Mouse (Mus musculus) left cerebral cortex, postnatal 14 days (tissue): ENCODE measurements around the gene Hp1bp3. TPM values are rescaled to one million over a fixed set of nuclear protein-coding genes. Genes with fewer than 3 reads are reported as not detected.

Experiments
- DNase-seq, 2 experiments: peaks; one replicate each; pipeline ENCODE4 v3.0.0; 2021 to 2022; ENCODE audit warnings: low spot score in 2 of 2, mixed read lengths in 1 of 2
- intact Hi-C: fragments of 180-260 bp; cut with DNase I; formaldehyde crosslinking; loops from one replicate; pipeline ENCODE4 v1.15.1; 2025
- long read RNA-seq, 2 experiments: library from polyadenylated mRNA; stranded (forward); transcript quantifications; one replicate each; pipeline ENCODE4 v2.0.0; 2021
- total RNA-seq, 2 experiments: library from RNA; stranded (reverse); gene quantifications; 2 replicates each; pipeline ENCODE4 v1.2.3; 2021

Hp1bp3 gene
- total RNA-seq, result 100 to 1,000 TPM; 149 to 154 TPM
- long read RNA-seq, experiment 1, transcript Hp1bp3-202 (12 exons, 3,113 nt), result major isoform, 23 of 74 reads
- long read RNA-seq, experiment 1, transcript Hp1bp3-201 (13 exons, 3,311 nt), result minor isoform, 8 of 74 reads
- long read RNA-seq, experiment 1, partial matches to known transcripts, result 29 of 74 reads
- long read RNA-seq, experiment 1, other reads (novel, unspliced or antisense), result 14 of 74 reads
- long read RNA-seq, experiment 2, transcript Hp1bp3-202 (12 exons, 3,113 nt), result major isoform, 29 of 74 reads
- long read RNA-seq, experiment 2, transcript Hp1bp3-201 (13 exons, 3,311 nt), result minor isoform, 5 of 74 reads
- long read RNA-seq, experiment 2, partial matches to known transcripts, result 28 of 74 reads
- long read RNA-seq, experiment 2, other reads (novel, unspliced or antisense), result 8 of 74 reads

DNA sequence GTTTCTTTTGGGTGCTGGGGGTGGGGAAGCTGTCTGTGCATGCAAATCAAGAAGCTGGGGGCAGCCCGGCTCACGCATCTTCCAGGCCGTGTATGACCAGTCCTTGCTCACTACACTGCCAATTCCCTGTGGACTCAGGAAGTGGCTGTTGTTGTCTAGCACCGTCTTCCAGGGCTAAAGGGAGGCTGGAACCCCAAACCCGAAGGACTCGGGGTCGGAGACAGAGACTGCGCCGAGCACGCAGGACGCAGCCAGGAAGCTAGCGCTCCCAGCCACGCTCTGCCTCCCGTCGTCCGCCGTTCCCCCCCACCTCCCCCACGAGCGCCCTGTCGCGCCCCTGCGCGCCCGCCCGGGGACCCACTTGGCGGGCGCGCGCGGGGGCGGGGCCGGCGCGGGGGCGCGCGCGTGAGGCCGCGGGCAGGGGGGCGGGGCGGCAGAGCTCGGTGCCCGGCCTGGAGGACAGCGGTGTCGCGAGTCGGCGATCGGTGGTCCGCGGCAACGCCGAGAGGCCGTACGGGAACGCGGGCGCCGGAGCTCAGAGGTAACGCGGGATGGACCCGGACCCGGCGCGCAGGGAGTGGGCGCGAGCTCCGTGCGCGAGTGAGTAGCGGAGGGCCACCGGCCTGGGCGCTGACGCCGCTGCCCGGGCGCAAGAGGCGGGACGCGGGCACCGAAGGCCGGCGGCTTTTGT lies at the start of gene Hp1bp3:
Gene Hp1bp3, plus strand, starts transcription at position 97 of the 691 bp plus-strand sequence.
- DNase-seq, result peak; percentile 75
- intact Hi-C loops, result loop anchor here (10.0 kb wide), 1 partner anchor 252 kb away; no protein-coding TSS in a partner anchor

- intact Hi-C loops, result no loop called here
- DNase-seq, result peak; percentile 31 to 47
Observed at GRCm38 (mm10) chr4:138166519-138166918, 49.6 kb upstream of the Hp1bp3 start.

DNA sequence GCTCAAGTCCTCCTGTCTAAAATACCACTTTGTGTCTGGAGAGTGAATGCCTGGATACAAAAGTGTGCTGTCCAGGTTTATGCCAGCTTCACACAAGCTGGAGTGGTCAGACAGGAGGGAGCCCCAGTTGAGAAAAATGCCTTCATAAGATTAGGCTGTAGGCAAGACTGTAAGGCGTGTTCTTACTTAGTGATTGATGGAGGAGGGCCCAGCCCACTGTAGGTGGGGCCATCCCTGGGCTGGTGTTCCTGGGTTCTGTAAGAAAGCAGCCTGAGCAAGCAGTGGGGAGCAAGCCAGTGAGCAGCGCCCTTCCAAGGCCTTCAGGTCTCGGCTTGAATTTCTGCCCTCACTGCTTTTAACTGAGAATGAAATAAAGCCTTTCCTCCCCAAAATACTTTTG lies 47.9 kb upstream of the Hp1bp3 start:
- DNase-seq, result no peak
- intact Hi-C loops, result no loop called here

DNA sequence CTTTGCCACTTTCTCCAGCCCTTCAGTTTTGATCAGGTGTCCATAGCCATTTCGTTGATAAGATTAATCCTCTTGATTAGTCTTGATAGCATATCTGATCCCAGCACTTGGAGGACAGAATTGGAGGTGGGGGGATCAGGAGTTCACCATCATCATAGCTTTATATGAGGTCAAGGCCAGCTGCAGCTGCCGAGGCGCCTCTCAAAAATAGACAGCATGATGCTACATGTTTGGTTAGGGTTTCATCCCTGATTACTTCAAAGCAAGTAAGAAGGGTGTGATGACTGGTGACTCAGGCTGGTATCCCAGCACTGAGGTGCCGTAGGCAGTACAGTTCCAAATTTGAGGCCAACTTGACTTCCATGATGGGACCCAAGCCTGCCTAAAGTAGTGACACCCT lies 46.7 kb upstream of the Hp1bp3 start:
- no peak for DNase-seq
- intact Hi-C loops, result no loop called here

DNA sequence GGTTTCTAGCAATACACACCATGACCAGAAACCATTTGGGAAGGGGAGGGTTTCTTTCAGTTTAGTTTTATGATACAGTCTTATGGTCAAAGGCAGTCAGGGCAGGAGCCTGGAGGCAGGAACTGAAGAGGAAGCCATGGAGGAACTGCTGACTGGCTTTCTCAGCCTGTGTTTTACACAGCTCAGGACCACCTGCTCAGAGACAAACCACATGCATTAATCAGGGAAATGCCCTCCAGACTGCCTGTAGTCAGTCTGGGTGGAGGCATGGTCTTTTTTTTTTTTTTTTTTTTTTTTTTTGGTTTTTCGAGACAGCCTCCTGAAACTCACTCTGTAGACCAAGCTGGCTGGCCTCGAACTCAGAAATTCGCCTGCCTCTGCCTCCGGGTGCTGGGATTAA lies 43.4 kb upstream of the Hp1bp3 start:
- intact Hi-C loops, result no loop called here
- DNase-seq, result no peak

DNA sequence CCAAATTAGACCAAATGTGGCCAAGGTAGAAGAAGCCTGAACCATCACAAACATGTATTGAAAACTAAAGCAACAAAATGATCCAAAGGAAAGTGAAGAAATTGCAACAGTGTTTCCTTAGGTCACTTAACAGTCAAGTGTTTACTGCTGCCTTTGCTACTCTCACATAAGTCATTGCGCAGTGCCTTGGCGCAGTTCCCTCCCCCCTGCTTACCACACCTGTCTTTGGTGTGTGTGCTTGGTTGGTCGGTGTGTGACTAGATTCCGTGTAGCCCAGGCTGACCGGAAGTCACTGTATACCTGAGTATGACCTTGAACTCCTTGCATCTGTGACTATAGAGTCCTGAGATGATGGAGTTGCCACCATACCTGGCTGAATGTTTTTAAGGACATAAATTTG lies 36.7 kb upstream of the Hp1bp3 start:
- intact Hi-C loops, result no loop called here

GRCm38 (mm10) chr4:138180719-138181118 lies 35.4 kb upstream of the Hp1bp3 start:
- intact Hi-C loops, result no loop called here
- DNase-seq, result no peak

More for the DNA sequence above, 36.7 kb upstream of the Hp1bp3 start:
- DNase-seq, result no peak

GRCm38 (mm10) chr4:138184056-138184455 lies 32.0 kb upstream of the Hp1bp3 start:
- no peak for DNase-seq
- intact Hi-C loops, result no loop called here

DNA sequence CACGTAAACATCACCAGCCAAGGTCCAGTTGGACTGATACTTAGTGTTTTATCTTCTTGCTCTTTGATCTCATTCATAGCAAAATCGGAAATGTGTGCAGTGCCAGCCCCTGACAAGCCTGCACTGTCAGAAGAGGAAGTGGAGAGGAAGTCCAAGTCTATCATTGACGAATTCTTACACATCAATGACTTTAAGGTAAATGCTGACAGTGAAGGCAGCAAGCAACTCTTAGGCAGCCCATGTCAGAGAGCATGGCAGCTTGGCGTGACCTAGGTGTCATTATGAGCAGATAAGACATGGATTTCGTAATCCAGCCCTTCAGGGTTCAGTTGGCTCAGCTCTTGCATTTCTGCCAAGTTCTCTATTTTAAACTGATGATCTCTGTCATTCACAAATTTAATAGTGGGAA lies 31.5 kb upstream of the Hp1bp3 start:
- intact Hi-C loops, result no loop called here
- DNase-seq, result no peak

DNA sequence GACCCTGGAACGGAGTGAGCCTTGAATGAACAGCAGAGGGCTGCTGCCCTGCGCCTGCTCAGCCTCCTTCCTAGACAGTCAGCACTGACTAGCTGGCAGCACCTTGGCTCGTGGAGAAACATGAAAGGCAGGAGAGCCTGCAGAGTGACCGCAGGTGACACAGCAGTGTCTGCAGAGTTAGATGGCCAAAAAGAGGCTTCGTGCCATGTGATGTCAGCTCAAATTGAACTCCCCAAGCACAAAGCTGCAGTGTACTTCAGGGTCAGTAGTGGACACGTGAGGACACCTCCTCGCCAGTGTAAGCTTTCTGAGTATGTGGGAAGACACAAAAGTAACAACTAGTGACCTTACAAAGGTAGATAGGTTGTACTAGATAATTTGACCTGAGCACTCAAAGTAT lies 30.1 kb upstream of the Hp1bp3 start:
- intact Hi-C loops, result no loop called here
- no peak for DNase-seq

GRCm38 (mm10) chr4:138187995-138188394 lies 28.1 kb upstream of the Hp1bp3 start:
- intact Hi-C loops, result no loop called here

GRCm38 (mm10) chr4:138192561-138192960 lies 23.5 kb upstream of the Hp1bp3 start:
- no peak for DNase-seq
- intact Hi-C loops, result no loop called here

More at GRCm38 (mm10) chr4:138187995-138188394, 28.1 kb upstream of the Hp1bp3 start:
- no peak for DNase-seq

- no peak for DNase-seq
- intact Hi-C loops, result no loop called here
Observed at GRCm38 (mm10) chr4:138200769-138201168, 15.3 kb upstream of the Hp1bp3 start.

DNA sequence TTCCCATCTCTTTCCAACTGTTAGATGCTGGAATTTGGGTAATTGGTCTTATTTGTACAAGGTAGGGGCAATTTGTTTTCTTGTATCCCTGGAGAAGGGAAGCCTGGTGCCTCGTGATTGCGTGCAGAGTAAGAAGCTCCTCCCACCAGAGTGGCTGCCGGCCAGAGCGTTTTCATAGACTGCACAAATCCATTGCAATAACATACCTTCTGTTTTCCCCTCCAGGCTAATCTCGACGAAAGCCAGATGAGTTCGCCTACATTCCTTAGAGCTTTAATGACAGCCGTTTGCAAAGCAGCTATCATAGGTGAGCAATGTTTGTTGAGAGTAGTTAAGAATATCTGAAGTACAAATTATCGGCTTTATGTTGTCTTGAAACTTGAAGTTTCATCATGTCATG lies 14.4 kb upstream of the Hp1bp3 start:
- intact Hi-C loops, result no loop called here
- DNase-seq, result no peak

DNA sequence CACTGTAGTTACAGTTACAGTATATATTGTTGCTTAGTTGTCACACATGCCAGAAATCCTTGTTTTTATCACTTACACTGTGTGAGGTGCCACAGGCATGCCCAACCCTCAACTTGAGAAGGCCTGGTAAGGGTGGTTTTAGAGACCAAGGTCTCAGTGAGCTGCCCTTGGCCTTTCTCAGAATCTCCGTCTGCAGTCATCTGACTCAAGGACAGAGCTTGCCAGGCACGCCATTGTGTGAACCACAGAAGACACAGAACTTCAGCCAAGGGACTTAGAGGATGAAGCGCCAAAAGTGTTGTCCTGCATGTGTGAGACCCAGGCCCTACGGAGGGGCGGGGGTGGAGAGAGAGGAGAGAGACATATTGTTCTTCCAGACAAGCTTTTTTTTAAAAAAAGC lies 6.0 kb upstream of the Hp1bp3 start:
- no peak for DNase-seq
- intact Hi-C loops, result loop anchor here (10.0 kb wide), 1 partner anchor 245 kb away; no protein-coding TSS in a partner anchor

GRCm38 (mm10) chr4:138213861-138214260 lies 2.2 kb upstream of the Hp1bp3 start:
- no peak for DNase-seq
- intact Hi-C loops, result loop anchor here (10.0 kb wide), 1 partner anchor 249 kb away; no protein-coding TSS in a partner anchor

GRCm38 (mm10) chr4:138215671-138216199 lies 361 bp upstream of the Hp1bp3 start:
- peak in 1 of 2 experiments; percentile 29 for DNase-seq
- intact Hi-C loops, result loop anchor here (10.0 kb wide), 1 partner anchor 251 kb away; no protein-coding TSS in a partner anchor

- DNase-seq, result peak; percentile 98 to 99
Observed at GRCm38 (mm10) chr4:138216891-138217392, 846 bp downstream of the Hp1bp3 start.

DNA sequence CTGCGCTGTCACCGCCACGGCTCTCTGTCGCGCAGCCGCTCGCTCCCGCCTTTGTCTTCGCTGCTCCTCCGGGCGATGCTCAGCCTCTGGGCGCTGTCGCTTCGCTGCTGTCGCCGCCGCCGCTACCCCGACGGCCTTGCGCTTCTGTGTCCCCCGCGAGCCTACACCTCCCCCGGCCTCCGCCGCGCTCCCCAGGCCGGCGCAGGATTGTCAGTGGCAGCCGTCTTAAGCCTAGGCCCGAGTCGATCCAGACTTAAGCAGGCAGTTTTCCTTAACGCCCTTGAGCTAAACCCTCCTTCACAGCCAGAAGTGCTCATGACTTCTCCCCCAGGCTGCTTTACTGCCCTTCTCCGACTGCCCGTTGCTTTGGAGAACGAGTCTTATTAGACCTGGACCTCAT lies 1.3 kb downstream of the Hp1bp3 start:
- no peak for DNase-seq
- intact Hi-C loops, result loop anchor here (10.0 kb wide), 1 partner anchor 253 kb away; no protein-coding TSS in a partner anchor

More at GRCm38 (mm10) chr4:138216891-138217392, 846 bp downstream of the Hp1bp3 start:
- intact Hi-C loops, result loop anchor here (10.0 kb wide), 1 partner anchor 252 kb away; no protein-coding TSS in a partner anchor
